Mouse (Mus musculus): ENCODE measurements around the gene Golga2. TPM values are rescaled to one million over a fixed set of nuclear protein-coding genes. Genes with fewer than 3 reads are reported as not detected.

Gene Golga2
- polyA plus RNA-seq, 1 experiment: 36.3 TPM

DNA sequence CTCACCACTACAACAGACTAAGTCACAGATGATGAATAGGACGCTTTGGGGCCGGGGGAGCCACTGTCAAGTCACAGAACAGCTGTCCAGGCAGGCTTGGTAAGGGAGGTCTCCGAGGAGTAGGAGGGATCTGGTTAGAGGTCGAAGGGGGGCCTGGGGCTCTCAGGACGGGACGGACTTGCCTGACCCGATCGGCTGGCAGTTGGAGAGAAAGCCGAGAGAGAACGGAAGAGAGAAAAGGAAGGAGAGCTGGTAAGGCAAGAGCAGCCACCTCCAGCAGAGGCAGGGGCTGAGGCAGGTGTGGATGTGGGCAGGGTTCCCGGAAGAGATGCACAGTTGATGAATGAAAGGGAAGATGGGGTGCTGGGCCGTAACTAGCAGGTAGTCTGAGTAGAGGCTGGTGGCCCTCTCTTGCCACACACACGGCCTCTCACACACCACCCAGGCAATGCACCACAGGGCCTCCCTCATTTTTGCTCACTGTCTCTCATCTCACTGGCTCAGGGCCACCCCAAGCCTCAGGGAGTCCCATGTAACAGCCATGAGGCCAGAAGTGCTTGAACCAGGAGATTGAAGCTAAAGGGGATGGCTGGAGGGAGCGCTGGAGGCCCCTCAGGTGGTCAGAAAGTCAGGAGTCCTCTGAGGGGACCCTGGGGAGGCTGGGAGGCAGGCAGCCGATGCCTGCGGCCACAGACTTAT, 21.8 kb downstream of the Golga2 start:
- peaks cover 46% of the 10 kb centered on the region for H3K36me3 ChIP-seq (ENCODE audit: control insufficient read depth, insufficient read depth)
- no peak overlapping the region for H3K4me3 ChIP-seq (ENCODE audit: insufficient read depth, poor library complexity, severe bottlenecking)
- H3K79me3 ChIP-seq (ENCODE audit: low read depth): no peaks in the 10 kb centered on the region
- no peaks in the 10 kb centered on the region for H3K27me3 ChIP-seq (ENCODE audit: control insufficient read depth, insufficient read depth, insufficient read length)
- H3K79me2 ChIP-seq (ENCODE audit: control insufficient read depth, insufficient read depth): no peaks in the 10 kb centered on the region
- TF ChIP-seq CTCF (IDR thresholded peaks at IDR 0.05; ENCODE audit: control insufficient read depth, insufficient read depth, insufficient read length): no peak
- TF ChIP-seq FOSL1 (IDR thresholded peaks at IDR 0.05; ENCODE audit: insufficient read depth, low read length, poor library complexity, severe bottlenecking): no peak
- TF ChIP-seq MAX (IDR thresholded peaks at IDR 0.05): no peak
- no peak for TF ChIP-seq USF1 (IDR thresholded peaks at IDR 0.05; ENCODE audit: low read depth)
- TF ChIP-seq CEBPB (IDR thresholded peaks at IDR 0.05; ENCODE audit: low read depth): no peak
- no peak for TF ChIP-seq MYOD1 (IDR thresholded peaks at IDR 0.05; ENCODE audit: control insufficient read depth, insufficient read length, low read depth)
- TF ChIP-seq MYOG (IDR thresholded peaks at IDR 0.05; ENCODE audit: control insufficient read depth, extremely low read depth, insufficient read length): no peak
- H3ac ChIP-seq (ENCODE audit: control insufficient read depth, insufficient read length, low read depth): no peak overlapping the region

- Histone ChIP-seq H3K79me2 (ENCODE audit: control insufficient read depth, insufficient read depth) (no peaks in the 10 kb centered on the region), H3K79me3 (ENCODE audit: low read depth) (no peaks in the 10 kb centered on the region), H3K27me3 (ENCODE audit: control insufficient read depth, insufficient read depth, insufficient read length) (no peaks in the 10 kb centered on the region), H3K36me3 (ENCODE audit: control insufficient read depth, insufficient read depth) (peaks cover 35% of the 10 kb centered on the region), H3ac (ENCODE audit: control insufficient read depth, insufficient read length, low read depth) (no peak overlapping the region), H3K4me3 (ENCODE audit: insufficient read depth, poor library complexity, severe bottlenecking) (no peak overlapping the region)
- TF ChIP-seq MYOG (IDR thresholded peaks at IDR 0.05; ENCODE audit: control insufficient read depth, extremely low read depth, insufficient read length) (no peak), FOSL1 (IDR thresholded peaks at IDR 0.05; ENCODE audit: insufficient read depth, low read length, poor library complexity, severe bottlenecking) (no peak), USF1 (IDR thresholded peaks at IDR 0.05; ENCODE audit: low read depth) (no peak), MYOD1 (IDR thresholded peaks at IDR 0.05; ENCODE audit: control insufficient read depth, insufficient read length, low read depth) (no peak)
Observed at GRCm38 (mm10) chr2:32310096-32310845, 23.1 kb downstream of the Golga2 start.

GRCm38 (mm10) chr2:32311443-32312317, 24.5 kb downstream of the Golga2 start:
- Histone ChIP-seq H3K36me3 (ENCODE audit: control insufficient read depth, insufficient read depth) (peaks cover 21% of the 10 kb centered on the region), H3K4me3 (ENCODE audit: insufficient read depth, poor library complexity, severe bottlenecking) (no peak overlapping the region), H3ac (ENCODE audit: control insufficient read depth, insufficient read length, low read depth) (peak overlapping the region; percentile 28), H3K79me3 (ENCODE audit: low read depth) (no peaks in the 10 kb centered on the region), H3K27me3 (ENCODE audit: control insufficient read depth, insufficient read depth, insufficient read length) (no peaks in the 10 kb centered on the region), H3K79me2 (ENCODE audit: control insufficient read depth, insufficient read depth) (no peaks in the 10 kb centered on the region)
- TF ChIP-seq CEBPB (IDR thresholded peaks at IDR 0.05; ENCODE audit: low read depth): no peak
- no peak for TF ChIP-seq MYOD1 (IDR thresholded peaks at IDR 0.05; ENCODE audit: control insufficient read depth, insufficient read length, low read depth)
- no peak for TF ChIP-seq USF1 (IDR thresholded peaks at IDR 0.05; ENCODE audit: low read depth)
- no peak for TF ChIP-seq FOSL1 (IDR thresholded peaks at IDR 0.05; ENCODE audit: insufficient read depth, low read length, poor library complexity, severe bottlenecking)
- TF ChIP-seq MYOG (IDR thresholded peaks at IDR 0.05; ENCODE audit: control insufficient read depth, extremely low read depth, insufficient read length): no peak
- TF ChIP-seq MAX (IDR thresholded peaks at IDR 0.05): no peak

- H3K4me3 ChIP-seq (ENCODE audit: insufficient read depth, poor library complexity, severe bottlenecking): no peak overlapping the region
- H3K79me3 ChIP-seq (ENCODE audit: low read depth): no peaks in the 10 kb centered on the region
- no peaks in the 10 kb centered on the region for H3K27me3 ChIP-seq (ENCODE audit: control insufficient read depth, insufficient read depth, insufficient read length)
- H3K79me2 ChIP-seq (ENCODE audit: control insufficient read depth, insufficient read depth): no peaks in the 10 kb centered on the region
- no peak overlapping the region for H3ac ChIP-seq (ENCODE audit: control insufficient read depth, insufficient read length, low read depth)
- TF ChIP-seq MYOG (IDR thresholded peaks at IDR 0.05; ENCODE audit: control insufficient read depth, extremely low read depth, insufficient read length) (no peak), MAX (IDR thresholded peaks at IDR 0.05) (no peak), FOSL1 (IDR thresholded peaks at IDR 0.05; ENCODE audit: insufficient read depth, low read length, poor library complexity, severe bottlenecking) (no peak), CEBPB (IDR thresholded peaks at IDR 0.05; ENCODE audit: low read depth) (no peak), USF1 (IDR thresholded peaks at IDR 0.05; ENCODE audit: low read depth) (no peak), MYOD1 (IDR thresholded peaks at IDR 0.05; ENCODE audit: control insufficient read depth, insufficient read length, low read depth) (no peak), CTCF (IDR thresholded peaks at IDR 0.05; ENCODE audit: control insufficient read depth, insufficient read depth, insufficient read length) (no peak)
- H3K36me3 ChIP-seq (ENCODE audit: control insufficient read depth, insufficient read depth): peaks cover 19% of the 10 kb centered on the region
Observed at GRCm38 (mm10) chr2:32312318-32312964, 25.3 kb downstream of the Golga2 start.

- H3K4me3 ChIP-seq (ENCODE audit: insufficient read depth, poor library complexity, severe bottlenecking): peak overlapping the region; percentile 6
- no peak overlapping the region for H3ac ChIP-seq (ENCODE audit: control insufficient read depth, insufficient read length, low read depth)
- no peaks in the 10 kb centered on the region for H3K79me3 ChIP-seq (ENCODE audit: low read depth)
- no peaks in the 10 kb centered on the region for H3K27me3 ChIP-seq (ENCODE audit: control insufficient read depth, insufficient read depth, insufficient read length)
- TF ChIP-seq CEBPB (IDR thresholded peaks at IDR 0.05; ENCODE audit: low read depth): no peak
- no peak for TF ChIP-seq MYOD1 (IDR thresholded peaks at IDR 0.05; ENCODE audit: control insufficient read depth, insufficient read length, low read depth)
- TF ChIP-seq MAX (IDR thresholded peaks at IDR 0.05): no peak
- TF ChIP-seq MYOG (IDR thresholded peaks at IDR 0.05; ENCODE audit: control insufficient read depth, extremely low read depth, insufficient read length): no peak
- no peak for TF ChIP-seq USF1 (IDR thresholded peaks at IDR 0.05; ENCODE audit: low read depth)
- no peak for TF ChIP-seq CTCF (IDR thresholded peaks at IDR 0.05; ENCODE audit: control insufficient read depth, insufficient read depth, insufficient read length)
- TF ChIP-seq FOSL1 (IDR thresholded peaks at IDR 0.05; ENCODE audit: insufficient read depth, low read length, poor library complexity, severe bottlenecking): no peak
- no peaks in the 10 kb centered on the region for H3K79me2 ChIP-seq (ENCODE audit: control insufficient read depth, insufficient read depth)
- H3K36me3 ChIP-seq (ENCODE audit: control insufficient read depth, insufficient read depth): peaks cover 16% of the 10 kb centered on the region
Observed at GRCm38 (mm10) chr2:32314831-32315230, 27.6 kb downstream of the Golga2 start.

Measured in C2C12 (cell line).